Mouse (Mus musculus) left cerebral cortex, adult 2 months (tissue): ENCODE measurements around the gene Smarcal1. TPM values are rescaled to one million over a fixed set of nuclear protein-coding genes. Genes with fewer than 3 reads are reported as not detected.

Source experiments
- DNase-seq, 2 experiments: peaks; one replicate each; pipeline ENCODE4 v3.0.0; 2021 to 2022; ENCODE audit warnings: low spot score in 2 of 2, mixed read lengths in 1 of 2; ENCODE audit errors: extremely low spot score in 1 of 2
- H3K27ac ChIP-seq: fragments of 200-600 bp; 2 replicates; pipeline ENCODE4 v1.8.1; 2022
- H3K4me3 ChIP-seq: fragments of 200-600 bp; 2 replicates; pipeline ENCODE4 v1.8.1; 2022
- CTCF ChIP-seq: fragments of 200-600 bp; IDR thresholded peaks from 2 replicates; pipeline ENCODE4 v1.8.1; 2022; ENCODE audit warnings: antibody characterized with exemption, mild to moderate bottlenecking, moderate library complexity
- intact Hi-C: fragments of 180-260 bp; cut with DNase I; formaldehyde crosslinking; loops from one replicate; pipeline ENCODE4 v1.15.1; 2025
- total RNA-seq, 2 experiments: library from RNA; stranded (reverse); gene quantifications; 2 replicates each; pipeline ENCODE4 v1.2.3; 2021

Gene Smarcal1
- total RNA-seq, 2 experiments from 2014 or later = 69.0 to 72.4 TPM

DNA sequence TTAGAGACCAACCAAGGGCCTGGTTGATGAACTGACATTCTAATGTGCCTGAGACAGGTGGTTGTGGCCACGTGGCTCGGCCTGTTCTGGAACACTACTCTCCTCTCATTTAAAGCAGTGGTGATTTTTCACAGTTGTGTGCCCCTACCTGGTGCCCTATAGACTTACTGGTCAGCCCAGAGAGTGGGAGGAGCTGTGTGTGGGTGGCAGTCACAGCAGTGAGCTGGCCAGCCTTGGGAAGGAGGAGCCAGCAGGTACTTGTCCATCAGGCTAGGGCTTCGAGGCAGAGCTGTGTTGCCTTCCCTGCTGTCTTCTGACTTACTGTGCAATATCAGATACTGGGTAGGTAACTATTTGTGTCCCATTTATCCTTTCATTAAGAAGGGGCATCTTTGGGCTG lies 9.3 kb downstream of the Smarcal1 start:
- intact Hi-C loops = no loop called here
- Histone ChIP-seq H3K4me3 (no peak overlapping the region), H3K27ac (no peak overlapping the region)
- no peak for TF ChIP-seq CTCF
- DNase-seq = no peak

DNA sequence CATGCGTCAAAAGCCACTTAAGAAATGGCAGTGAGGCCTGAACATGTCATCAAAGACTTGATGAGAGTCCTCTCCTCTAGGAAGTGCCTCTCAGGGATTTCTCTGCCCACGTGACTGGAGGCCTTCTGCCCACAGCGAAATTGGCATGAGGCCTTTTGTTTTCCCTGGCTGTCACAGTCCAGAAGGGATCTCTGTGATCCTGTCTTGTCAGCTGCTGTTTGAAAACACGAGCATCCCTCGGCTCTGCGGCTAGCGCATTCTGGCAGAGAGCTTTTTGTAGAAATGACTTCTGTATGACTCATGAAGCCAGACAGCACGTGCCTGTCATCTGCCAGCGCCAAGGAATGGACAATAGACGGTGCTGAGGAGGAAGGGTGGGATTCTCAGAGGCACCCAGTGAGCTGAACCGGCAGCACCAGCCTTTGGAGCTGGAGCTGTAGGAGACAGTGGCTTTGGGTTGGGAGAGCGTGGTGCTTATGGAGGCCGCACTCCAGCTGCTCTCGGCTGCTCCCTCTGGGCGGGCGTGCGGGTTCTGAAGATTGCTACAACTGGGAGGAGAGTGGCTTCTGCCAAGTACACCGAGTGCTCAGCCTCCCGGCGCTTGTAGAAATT lies 10.4 kb downstream of the Smarcal1 start:
- H3K27ac ChIP-seq = peak overlapping the region; percentile 58
- intact Hi-C loops = loop anchor here (1.0 kb wide), 1 partner anchor 10 kb away; the partner anchor contains the start of gene Smarcal1

DNA sequence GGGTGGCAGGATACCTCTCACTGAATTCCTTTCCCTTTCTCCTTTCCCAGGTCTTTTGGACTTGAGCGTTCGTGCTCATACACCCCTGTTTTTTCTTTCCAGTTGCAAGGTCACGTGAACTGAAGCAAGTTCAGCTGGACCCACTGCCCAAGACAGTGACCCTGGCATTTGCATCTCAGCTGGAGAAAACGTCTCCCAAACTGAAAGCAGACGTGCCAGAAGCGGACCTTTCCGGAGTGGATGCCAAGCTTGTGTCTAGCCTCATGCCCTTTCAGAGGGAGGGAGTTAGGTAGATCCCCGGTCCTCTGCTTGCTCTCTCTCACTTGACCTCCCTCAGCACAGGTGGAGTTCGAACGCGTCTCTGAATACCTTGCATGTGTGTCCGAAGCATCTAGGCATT lies 12.6 kb downstream of the Smarcal1 start:
- intact Hi-C loops = no loop called here
- no peak for TF ChIP-seq CTCF
- no peak for DNase-seq
- H3K27ac ChIP-seq = no peak overlapping the region
- H3K4me3 ChIP-seq = no peak overlapping the region

More for the DNA sequence above, 10.4 kb downstream of the Smarcal1 start:
- no peak overlapping the region for H3K4me3 ChIP-seq
- TF ChIP-seq CTCF = peak; percentile 13
- DNase-seq = peak; percentile 67 to 69

DNA sequence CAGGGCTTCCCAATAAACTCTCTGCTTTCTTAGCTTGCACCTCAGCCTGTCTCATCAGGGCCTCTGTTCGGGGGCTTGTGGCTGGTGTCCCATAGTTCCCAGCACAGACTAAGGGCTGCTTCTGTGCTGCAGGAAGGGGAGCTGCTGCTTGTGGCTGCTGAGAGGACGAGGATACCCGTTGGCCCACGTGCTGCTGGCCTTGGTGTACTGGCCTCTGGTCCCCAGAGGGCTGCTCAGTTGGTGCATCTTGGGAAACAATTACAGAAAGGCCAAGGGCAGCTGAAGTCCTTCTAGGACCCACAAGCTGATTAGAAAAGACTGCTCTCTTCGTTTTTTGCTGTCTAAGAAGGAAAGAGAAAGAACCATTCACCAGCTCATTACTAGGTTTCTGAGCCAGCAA lies 13.2 kb downstream of the Smarcal1 start:
- Histone ChIP-seq H3K27ac (no peak overlapping the region), H3K4me3 (no peak overlapping the region)
- DNase-seq = no peak
- TF ChIP-seq CTCF = no peak
- intact Hi-C loops = no loop called here

DNA sequence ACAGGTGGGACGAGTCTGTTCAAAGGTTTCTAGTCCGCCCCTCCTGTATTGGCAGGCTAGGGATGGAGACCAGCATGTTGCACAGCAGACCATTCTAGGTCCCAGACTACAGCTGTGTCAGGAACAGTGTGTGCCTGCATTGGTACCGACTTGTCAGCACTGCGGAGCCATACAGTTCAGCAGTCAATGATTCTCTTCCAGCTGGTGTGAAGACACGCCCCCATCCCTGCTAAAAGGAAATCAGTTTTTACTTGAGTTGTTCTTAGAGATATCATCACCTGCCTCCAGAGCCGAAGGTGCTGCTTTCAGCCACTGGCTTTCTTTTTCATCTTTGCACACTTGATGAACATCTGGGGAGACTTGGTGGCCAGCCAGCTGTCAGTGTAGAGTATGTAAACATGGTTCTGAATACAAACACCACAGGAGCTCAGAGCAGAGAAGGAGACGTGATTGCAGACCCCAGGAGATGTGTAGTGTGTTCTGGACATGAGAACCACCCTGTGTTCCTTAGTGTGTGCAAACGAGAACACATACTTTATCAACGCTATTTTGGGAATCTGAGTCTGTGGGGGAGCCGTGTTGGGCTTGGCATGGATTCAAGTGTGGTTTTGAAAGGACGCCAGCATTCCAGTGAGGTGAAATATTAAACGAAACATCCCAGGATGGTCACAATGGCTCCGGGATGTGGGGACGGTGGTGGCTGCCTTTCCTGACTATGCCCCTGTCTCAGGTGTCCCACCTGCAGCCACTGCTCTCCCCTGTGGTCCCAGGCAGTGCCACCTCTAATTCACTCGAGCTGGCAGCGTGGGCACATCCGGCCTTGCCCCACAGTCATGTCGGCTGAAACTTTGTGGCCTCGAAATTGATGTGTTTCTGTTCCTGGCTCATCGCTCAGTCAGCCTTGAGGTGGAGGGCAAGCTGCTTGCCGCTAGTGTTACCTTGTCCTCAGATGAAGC lies 16.4 kb downstream of the Smarcal1 start:
- no peak for TF ChIP-seq CTCF
- H3K27ac ChIP-seq = no peak overlapping the region
- no peak overlapping the region for H3K4me3 ChIP-seq
- intact Hi-C loops = no loop called here
- no peak for DNase-seq

DNA sequence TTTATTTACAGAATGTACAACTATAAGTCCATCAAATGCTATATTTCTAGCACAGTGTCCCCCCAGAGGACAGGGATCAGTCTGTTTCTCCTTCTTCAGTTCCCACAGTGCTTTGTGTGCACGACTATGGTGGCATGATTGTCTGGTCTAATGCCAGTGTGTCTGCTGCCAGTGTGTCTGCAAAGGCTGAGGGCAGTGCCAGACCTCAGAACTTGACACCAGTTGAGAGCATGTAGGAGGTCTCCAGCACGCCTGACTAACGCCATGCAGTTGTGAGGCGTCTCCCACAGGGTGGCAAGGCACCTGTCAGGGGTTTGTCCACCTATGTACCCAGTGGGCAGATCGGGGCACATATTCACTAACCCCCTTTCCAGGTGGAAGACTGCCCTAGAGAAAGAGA lies 17.7 kb downstream of the Smarcal1 start:
- no peak overlapping the region for H3K27ac ChIP-seq
- no peak for TF ChIP-seq CTCF
- H3K4me3 ChIP-seq = no peak overlapping the region
- intact Hi-C loops = no loop called here
- DNase-seq = no peak

DNA sequence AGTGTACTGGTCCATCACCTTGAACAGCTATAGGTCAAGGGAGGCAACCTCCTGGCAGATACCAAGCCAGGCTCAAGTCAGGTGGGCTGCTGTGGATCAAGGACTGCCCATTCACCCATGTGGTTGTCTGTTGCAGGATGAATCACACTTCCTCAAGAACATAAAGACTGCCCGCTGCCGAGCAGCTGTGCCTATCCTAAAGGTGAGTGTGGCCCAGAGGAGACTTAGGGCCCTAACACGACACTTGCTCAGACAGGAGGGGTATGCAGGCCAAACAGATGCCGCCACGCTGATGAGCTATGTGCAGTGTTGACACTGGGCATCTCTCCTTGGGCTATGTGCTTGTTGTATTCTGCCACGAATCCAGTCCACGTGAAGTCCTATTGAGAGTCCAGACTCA lies 18.2 kb downstream of the Smarcal1 start:
- Histone ChIP-seq H3K27ac (no peak overlapping the region), H3K4me3 (no peak overlapping the region)
- TF ChIP-seq CTCF = no peak
- no peak for DNase-seq
- intact Hi-C loops = no loop called here

DNA sequence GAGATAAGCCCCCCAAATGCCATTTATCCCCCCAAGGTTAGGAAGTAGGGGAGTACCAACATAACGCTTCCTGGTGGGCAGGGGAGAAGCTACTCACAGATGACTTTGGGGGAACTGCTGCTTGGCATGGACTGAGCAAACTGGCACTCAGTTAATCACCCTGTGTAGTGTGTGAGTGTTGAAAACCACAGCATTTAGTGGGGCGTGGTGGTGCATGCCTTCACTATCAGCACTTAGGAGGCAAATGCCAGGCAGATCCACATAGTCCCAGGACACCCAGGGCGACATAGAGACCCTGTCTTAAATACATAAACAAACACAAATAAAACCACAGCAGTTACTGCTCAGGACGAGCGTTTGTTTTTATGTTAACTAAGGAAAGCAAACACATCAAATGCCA lies 19.1 kb downstream of the Smarcal1 start:
- no peak overlapping the region for H3K27ac ChIP-seq
- no peak for DNase-seq
- intact Hi-C loops = no loop called here
- no peak overlapping the region for H3K4me3 ChIP-seq
- TF ChIP-seq CTCF = no peak

DNA sequence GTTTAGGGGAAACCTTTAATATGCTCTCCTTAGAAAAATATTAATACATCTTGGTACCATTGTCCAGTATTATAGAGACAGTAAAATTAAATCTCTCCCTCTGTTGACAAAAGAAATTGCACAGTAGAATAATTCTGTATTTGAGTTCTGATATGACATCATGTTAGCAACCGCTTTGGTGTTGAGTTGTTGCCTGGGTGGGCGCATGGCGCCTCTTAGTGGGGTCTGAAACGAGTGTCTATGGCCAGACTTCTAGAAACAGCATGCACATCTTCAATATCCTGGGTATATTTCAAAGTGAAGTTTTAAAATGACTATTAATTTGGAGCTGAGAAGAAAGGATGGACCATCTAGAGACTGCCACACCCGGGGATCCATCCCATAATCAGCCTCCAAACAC lies 19.8 kb downstream of the Smarcal1 start:
- DNase-seq = no peak
- Histone ChIP-seq H3K4me3 (no peak overlapping the region), H3K27ac (no peak overlapping the region)
- intact Hi-C loops = no loop called here
- TF ChIP-seq CTCF = no peak

DNA sequence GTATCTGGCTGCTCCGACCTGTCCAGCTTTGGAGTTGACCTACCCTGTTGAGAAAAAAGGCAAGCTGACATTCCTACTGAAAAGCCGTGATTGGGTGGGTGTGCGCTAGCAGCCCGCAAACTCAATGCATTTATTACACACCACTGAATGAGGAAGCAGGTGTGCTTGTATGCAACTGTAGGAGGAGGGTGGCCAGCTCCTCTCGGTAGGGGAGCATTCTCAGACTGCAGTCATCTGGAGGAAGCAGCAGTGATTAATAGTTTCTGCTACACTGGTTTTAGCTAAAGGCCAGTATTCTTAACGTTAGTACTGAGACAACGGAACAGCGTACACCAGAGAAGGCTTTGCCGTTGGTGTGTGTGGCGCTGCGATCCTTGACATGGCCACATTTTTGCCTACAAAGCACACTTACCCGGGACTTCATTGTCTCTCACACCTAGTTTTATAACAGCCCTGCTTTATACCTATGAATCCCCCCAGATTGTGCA lies 23.2 kb downstream of the Smarcal1 start:
- H3K4me3 ChIP-seq = no peak overlapping the region
- TF ChIP-seq CTCF = no peak
- H3K27ac ChIP-seq = no peak overlapping the region
- no peak for DNase-seq
- intact Hi-C loops = no loop called here

DNA sequence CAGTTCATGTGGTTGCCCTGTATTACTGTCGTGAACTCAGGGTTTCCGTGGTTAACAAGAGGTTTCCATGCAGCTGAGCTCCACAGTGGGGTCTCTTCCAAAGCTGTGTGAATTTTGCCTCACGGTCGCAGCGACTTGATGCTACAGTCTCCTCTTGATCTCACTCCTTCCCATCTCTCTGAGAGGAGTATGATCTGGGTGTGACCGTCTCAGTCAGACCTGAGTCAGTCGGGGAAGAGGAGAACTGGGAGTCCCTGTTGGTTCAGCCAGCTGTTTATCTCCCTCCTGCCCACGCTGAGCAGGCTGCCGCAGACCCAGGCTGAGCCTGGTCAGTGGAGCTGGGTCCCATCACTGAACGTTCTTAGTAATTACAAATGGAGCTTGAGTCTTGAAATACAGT lies 26.1 kb downstream of the Smarcal1 start:
- no peak overlapping the region for H3K27ac ChIP-seq
- intact Hi-C loops = no loop called here
- H3K4me3 ChIP-seq = no peak overlapping the region
- DNase-seq = no peak
- TF ChIP-seq CTCF = no peak
